Mouse (Mus musculus): ENCODE results near the gene Pdia3.

- no peak for TF ChIP-seq EP300 (IDR thresholded peaks at IDR 0.05; ENCODE audit: low read depth)
- no peak for TF ChIP-seq CTCF (IDR thresholded peaks at IDR 0.05; ENCODE audit: low read depth)
Measured at GRCm38 (mm10) chr2:121425890-121426289, 12.3 kb downstream of the Pdia3 start.

All from liver, embryonic 14.5 days (tissue).